Mouse (Mus musculus): Measurements from ENCODE around the gene BC048507. TPM values are rescaled to one million over a fixed set of nuclear protein-coding genes. Genes with fewer than 3 reads are reported as not detected.
A peak's percentile ranks its signal among the peaks of the same experiment; 100 is the strongest.
"Not testable (repeated sequence)": the region's sequence is repeated elsewhere in the genome, so short reads cannot be mapped to it uniquely, and the experiment has no call there.

BC048507 gene
- polyA plus RNA-seq, 1 experiment from 2014 or later, result not detected

GRCm38 (mm10) chr13:67850361-67850760, 12.8 kb upstream of the BC048507 start:
- no peaks in the 10 kb centered on the region for H3K4me1 ChIP-seq (ENCODE audit: control insufficient read depth, insufficient read depth, low read length)
- H3K9me3 ChIP-seq (ENCODE audit: control insufficient read depth, low read length), result no peaks in the 10 kb centered on the region
- H3K4me2 ChIP-seq (ENCODE audit: low read length), result no peak overlapping the region
- no peak overlapping the region for H3K9ac ChIP-seq (replicated peaks; ENCODE audit: low read length)
- H3K36me3 ChIP-seq (ENCODE audit: control insufficient read depth, insufficient read depth, low read length), result no peaks in the 10 kb centered on the region
- no peak overlapping the region for H3K27ac ChIP-seq (replicated peaks; ENCODE audit: low read depth, low read length)
- ATAC-seq (ENCODE audit: low FRiP score, low TSS enrichment) (no peak), DNase-seq (no peak)
- WGBS, result 85% methylated on average over 3 of the region's 3 CpGs
- no peaks in the 10 kb centered on the region for H3K27me3 ChIP-seq (ENCODE audit: control insufficient read depth, insufficient read depth, low read length)
- H3K4me3 ChIP-seq (replicated peaks; ENCODE audit: low read depth, low read length), result no peak overlapping the region

DNA sequence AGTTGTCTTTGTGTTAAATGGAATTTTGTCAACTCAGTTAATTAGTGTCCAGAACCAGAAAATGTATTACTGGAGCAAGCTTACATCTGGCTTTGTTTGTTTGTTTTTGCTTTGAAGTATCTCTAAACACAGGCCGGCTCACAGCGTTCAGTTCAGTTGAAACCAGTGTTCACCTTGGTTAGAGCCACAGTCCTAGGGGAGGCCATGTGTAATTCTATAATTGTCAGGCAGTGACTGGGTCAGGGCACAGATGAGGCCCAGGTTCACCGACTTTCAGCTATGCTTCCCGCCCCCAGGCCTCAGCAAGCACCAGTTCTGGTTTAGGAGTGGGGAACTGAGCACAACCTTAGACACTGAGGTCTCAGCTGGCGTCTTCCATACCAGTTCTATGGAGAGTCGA, 10.0 kb upstream of the BC048507 start:
- H3K36me3 ChIP-seq (ENCODE audit: control insufficient read depth, insufficient read depth, low read length), result no peaks in the 10 kb centered on the region
- H3K27me3 ChIP-seq (ENCODE audit: control insufficient read depth, insufficient read depth, low read length), result no peaks in the 10 kb centered on the region
- ATAC-seq (ENCODE audit: low FRiP score, low TSS enrichment) (no peak), DNase-seq (no peak)
- no peak overlapping the region for H3K9ac ChIP-seq (replicated peaks; ENCODE audit: low read length)
- WGBS, result 81% methylated on average over 6 of the region's 6 CpGs
- H3K4me1 ChIP-seq (ENCODE audit: control insufficient read depth, insufficient read depth, low read length), result no peaks in the 10 kb centered on the region
- no peak overlapping the region for H3K27ac ChIP-seq (replicated peaks; ENCODE audit: low read depth, low read length)
- no peak overlapping the region for H3K4me2 ChIP-seq (ENCODE audit: low read length)
- H3K4me3 ChIP-seq (replicated peaks; ENCODE audit: low read depth, low read length), result no peak overlapping the region
- H3K9me3 ChIP-seq (ENCODE audit: control insufficient read depth, low read length), result no peaks in the 10 kb centered on the region

GRCm38 (mm10) chr13:67853983-67854382, 9.1 kb upstream of the BC048507 start:
- H3K9me3 ChIP-seq (ENCODE audit: control insufficient read depth, low read length), result no peaks in the 10 kb centered on the region
- 87% methylated on average over 2 of the region's 2 CpGs for WGBS
- ATAC-seq (ENCODE audit: low FRiP score, low TSS enrichment), result no peak
- H3K36me3 ChIP-seq (ENCODE audit: control insufficient read depth, insufficient read depth, low read length), result no peaks in the 10 kb centered on the region
- H3K9ac ChIP-seq (replicated peaks; ENCODE audit: low read length), result no peak overlapping the region
- H3K27me3 ChIP-seq (ENCODE audit: control insufficient read depth, insufficient read depth, low read length), result no peaks in the 10 kb centered on the region
- no peak for DNase-seq
- H3K4me2 ChIP-seq (ENCODE audit: low read length), result no peak overlapping the region
- H3K4me1 ChIP-seq (ENCODE audit: control insufficient read depth, insufficient read depth, low read length), result no peaks in the 10 kb centered on the region
- H3K27ac ChIP-seq (replicated peaks; ENCODE audit: low read depth, low read length), result no peak overlapping the region
- H3K4me3 ChIP-seq (replicated peaks; ENCODE audit: low read depth, low read length), result no peak overlapping the region

DNA sequence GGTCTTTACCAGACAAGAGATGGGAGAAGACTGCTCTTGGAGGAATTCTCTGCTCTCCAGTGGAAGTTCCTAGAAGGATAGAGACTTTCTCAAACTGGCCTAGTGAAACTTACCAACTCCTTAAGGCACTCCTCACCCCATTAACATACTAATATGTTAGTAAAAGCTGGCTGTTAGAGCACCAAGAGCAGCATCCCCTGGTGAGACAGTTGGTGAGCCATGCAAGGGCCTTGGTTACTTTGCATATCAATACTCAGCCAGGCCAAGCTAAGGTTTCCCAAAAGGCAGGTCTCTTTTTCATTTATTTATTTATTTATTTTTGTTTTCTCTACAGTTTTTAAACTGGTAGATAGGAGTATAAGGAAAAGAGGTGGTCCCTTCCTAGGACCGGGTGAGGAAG, 5.8 kb upstream of the BC048507 start:
- ATAC-seq (ENCODE audit: low FRiP score, low TSS enrichment), result no peak
- Histone ChIP-seq H3K9ac (replicated peaks; ENCODE audit: low read length) (no peak overlapping the region), H3K27me3 (ENCODE audit: control insufficient read depth, insufficient read depth, low read length) (no peaks in the 10 kb centered on the region), H3K36me3 (ENCODE audit: control insufficient read depth, insufficient read depth, low read length) (no peaks in the 10 kb centered on the region), H3K4me3 (replicated peaks; ENCODE audit: low read depth, low read length) (no peak overlapping the region), H3K9me3 (ENCODE audit: control insufficient read depth, low read length) (no peaks in the 10 kb centered on the region), H3K4me1 (ENCODE audit: control insufficient read depth, insufficient read depth, low read length) (no peaks in the 10 kb centered on the region), H3K27ac (replicated peaks; ENCODE audit: low read depth, low read length) (no peak overlapping the region), H3K4me2 (ENCODE audit: low read length) (no peak overlapping the region)
- WGBS, result 7% methylated on average over 1 of the region's 1 CpGs
- DNase-seq, result no peak

GRCm38 (mm10) chr13:67862508-67862907, 618 bp upstream of the BC048507 start:
- Histone ChIP-seq H3K4me2 (ENCODE audit: low read length) (no peak overlapping the region), H3K4me1 (ENCODE audit: control insufficient read depth, insufficient read depth, low read length) (no peaks in the 10 kb centered on the region), H3K36me3 (ENCODE audit: control insufficient read depth, insufficient read depth, low read length) (no peaks in the 10 kb centered on the region), H3K4me3 (replicated peaks; ENCODE audit: low read depth, low read length) (no peak overlapping the region), H3K27me3 (ENCODE audit: control insufficient read depth, insufficient read depth, low read length) (no peaks in the 10 kb centered on the region), H3K9me3 (ENCODE audit: control insufficient read depth, low read length) (no peaks in the 10 kb centered on the region), H3K9ac (replicated peaks; ENCODE audit: low read length) (no peak overlapping the region), H3K27ac (replicated peaks; ENCODE audit: low read depth, low read length) (no peak overlapping the region)
- 86% methylated on average over 9 of the region's 9 CpGs for WGBS
- ATAC-seq (ENCODE audit: low FRiP score, low TSS enrichment) (no peak), DNase-seq (no peak)

GRCm38 (mm10) chr13:67864764-67865350, 1.7 kb downstream of the BC048507 start:
- Histone ChIP-seq H3K36me3 (ENCODE audit: control insufficient read depth, insufficient read depth, low read length) (no peaks in the 10 kb centered on the region), H3K9ac (replicated peaks; ENCODE audit: low read length) (no peak overlapping the region), H3K4me2 (ENCODE audit: low read length) (no peak overlapping the region), H3K4me3 (replicated peaks; ENCODE audit: low read depth, low read length) (no peak overlapping the region), H3K9me3 (ENCODE audit: control insufficient read depth, low read length) (no peaks in the 10 kb centered on the region), H3K27me3 (ENCODE audit: control insufficient read depth, insufficient read depth, low read length) (no peaks in the 10 kb centered on the region), H3K4me1 (ENCODE audit: control insufficient read depth, insufficient read depth, low read length) (no peaks in the 10 kb centered on the region), H3K27ac (replicated peaks; ENCODE audit: low read depth, low read length) (no peak overlapping the region)
- 39% methylated on average over 5 of the region's 5 CpGs for WGBS
- ATAC-seq (ENCODE audit: low FRiP score, low TSS enrichment) (no peak), DNase-seq (peak; percentile 13)

DNA sequence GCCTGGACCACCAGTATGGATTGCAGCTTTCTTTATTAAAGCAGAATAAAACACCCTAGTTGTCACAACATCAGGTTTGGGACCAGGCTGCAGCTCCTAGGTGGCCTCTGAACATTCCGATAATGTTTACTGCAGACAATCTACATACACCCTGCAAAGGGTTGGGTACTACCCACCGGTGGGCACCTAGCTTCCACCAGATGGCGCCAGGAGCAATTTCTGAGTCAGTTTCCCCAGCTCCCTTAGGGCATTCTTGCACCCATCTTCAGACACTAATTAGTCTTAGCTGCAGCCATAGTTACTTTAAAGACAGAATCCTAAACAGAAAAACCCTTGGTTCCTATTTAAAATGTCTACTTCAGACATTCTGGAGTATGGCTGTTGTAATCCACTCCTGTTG, 4.8 kb downstream of the BC048507 start:
- Histone ChIP-seq H3K4me2 (ENCODE audit: low read length) (no peak overlapping the region), H3K4me1 (ENCODE audit: control insufficient read depth, insufficient read depth, low read length) (no peaks in the 10 kb centered on the region), H3K9me3 (ENCODE audit: control insufficient read depth, low read length) (no peaks in the 10 kb centered on the region), H3K4me3 (replicated peaks; ENCODE audit: low read depth, low read length) (no peak overlapping the region), H3K27ac (replicated peaks; ENCODE audit: low read depth, low read length) (no peak overlapping the region), H3K36me3 (ENCODE audit: control insufficient read depth, insufficient read depth, low read length) (no peaks in the 10 kb centered on the region), H3K9ac (replicated peaks; ENCODE audit: low read length) (no peak overlapping the region), H3K27me3 (ENCODE audit: control insufficient read depth, insufficient read depth, low read length) (no peaks in the 10 kb centered on the region)
- ATAC-seq (ENCODE audit: low FRiP score, low TSS enrichment) (no peak), DNase-seq (no peak)
- 31% methylated on average over 3 of the region's 3 CpGs for WGBS

DNA sequence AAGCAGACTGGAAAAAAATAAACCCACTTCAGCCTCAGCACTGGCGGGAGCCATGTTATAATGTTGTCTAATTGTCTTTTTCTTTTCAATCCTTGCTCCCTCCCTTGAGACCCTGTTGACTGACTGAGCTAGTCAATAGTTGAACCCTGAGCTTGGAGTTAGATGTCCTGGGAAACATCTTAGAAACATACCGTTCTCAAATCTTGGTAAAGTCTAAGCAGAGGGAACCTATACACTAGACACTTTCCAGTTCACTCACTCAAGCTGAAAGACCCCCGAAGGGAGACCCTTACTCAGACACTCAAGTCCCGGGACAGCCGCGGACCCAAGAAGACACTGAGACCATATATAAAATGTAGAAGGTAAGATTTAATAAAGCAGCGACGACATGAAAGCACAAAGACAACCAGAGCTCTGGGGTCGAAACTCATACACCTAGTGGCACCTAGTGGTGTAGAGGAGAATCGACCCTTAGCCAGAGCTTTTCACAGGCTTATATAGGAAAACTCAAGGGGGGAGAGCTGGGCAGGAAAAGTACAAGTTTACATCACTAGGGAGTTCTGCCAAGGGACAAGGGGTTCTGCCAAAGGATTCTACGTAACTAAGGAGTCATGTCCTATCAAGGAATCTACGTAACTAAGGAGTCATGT, 13.0 kb downstream of the BC048507 start:
- not testable (repeated sequence) for H3K9ac ChIP-seq (replicated peaks; ENCODE audit: low read length); H3K4me2 ChIP-seq (ENCODE audit: low read length); H3K4me3 ChIP-seq (replicated peaks; ENCODE audit: low read depth, low read length); DNase-seq; H3K36me3 ChIP-seq (ENCODE audit: control insufficient read depth, insufficient read depth, low read length); ATAC-seq (ENCODE audit: low FRiP score, low TSS enrichment); H3K9me3 ChIP-seq (ENCODE audit: control insufficient read depth, low read length); H3K27ac ChIP-seq (replicated peaks; ENCODE audit: low read depth, low read length); H3K27me3 ChIP-seq (ENCODE audit: control insufficient read depth, insufficient read depth, low read length); H3K4me1 ChIP-seq (ENCODE audit: control insufficient read depth, insufficient read depth, low read length)
- WGBS, result 45% methylated on average over 7 of the region's 12 CpGs

DNA sequence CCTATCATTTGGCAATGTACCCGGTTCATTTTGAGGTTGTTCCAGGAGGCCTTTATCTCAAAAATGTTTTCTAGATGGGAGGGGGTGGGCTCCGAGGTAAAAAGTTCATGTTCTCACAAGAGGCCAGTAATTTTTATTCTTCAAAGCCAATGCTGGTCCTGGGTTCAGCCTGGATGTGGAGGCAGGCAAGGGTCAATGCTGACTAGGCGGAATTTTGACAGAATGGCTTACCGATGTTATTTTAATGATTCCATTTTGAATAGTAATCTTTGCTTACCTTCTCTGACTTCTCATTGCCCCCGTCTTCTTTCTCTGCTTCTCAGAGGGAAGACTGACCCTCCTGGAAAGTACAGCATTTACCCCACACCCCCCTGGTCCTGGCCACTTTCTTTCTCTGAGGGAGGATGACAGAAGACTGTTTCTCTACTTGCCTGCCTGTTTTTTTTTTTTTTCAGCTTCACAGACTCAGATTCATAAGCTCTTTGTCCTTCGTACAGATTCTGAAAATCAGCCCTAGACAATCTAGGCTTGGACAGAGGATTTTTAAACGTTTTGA, 13.7 kb downstream of the BC048507 start:
- H3K9ac ChIP-seq (replicated peaks; ENCODE audit: low read length), result no peak overlapping the region
- no peak for ATAC-seq (ENCODE audit: low FRiP score, low TSS enrichment)
- no peaks in the 10 kb centered on the region; the same call in 1 of the 2 replicates for H3K9me3 ChIP-seq (ENCODE audit: control insufficient read depth, low read length)
- no peak overlapping the region for H3K4me2 ChIP-seq (ENCODE audit: low read length)
- no peaks in the 10 kb centered on the region for H3K4me1 ChIP-seq (ENCODE audit: control insufficient read depth, insufficient read depth, low read length)
- H3K4me3 ChIP-seq (replicated peaks; ENCODE audit: low read depth, low read length), result no peak overlapping the region
- 75% methylated on average over 6 of the region's 7 CpGs for WGBS
- no peak overlapping the region for H3K27ac ChIP-seq (replicated peaks; ENCODE audit: low read depth, low read length)
- H3K36me3 ChIP-seq (ENCODE audit: control insufficient read depth, insufficient read depth, low read length), result no peaks in the 10 kb centered on the region
- no peaks in the 10 kb centered on the region for H3K27me3 ChIP-seq (ENCODE audit: control insufficient read depth, insufficient read depth, low read length)
- DNase-seq, result no peak
